22 mouse cellular contexts compared by ENCODE assay signal in genomic region chrX:156947093-156947492, GRCm38 (mm10).
DNase-seq lines count a peak whose midpoint lies in the region; ATAC-seq and TF ChIP-seq lines count a peak whose summit lies in the region.
"Had no signal": no experiment of that assay in that cellular context is flagged by ENCODE, and none has a peak within 500 bp of the region (broad histone marks: within the 10 kb centered on the region; RNA-seq: fewer than 3 reads in every experiment).

No protein-coding gene starts in this region.

- H3K79me3 ChIP-seq in C2C12 (ENCODE audit: low read depth) = no peaks in the 10 kb centered on the region

- 86% methylated on average over 1 of the region's 1 CpGs for WGBS in midbrain, embryonic 13.5 days
- 94% methylated on average over 1 of the region's 1 CpGs for WGBS in hindbrain, embryonic 12.5 days
- 100% methylated on average over 1 of the region's 1 CpGs for WGBS in midbrain, embryonic 15.5 days

- H3ac ChIP-seq in C2C12 (ENCODE audit: control insufficient read depth, insufficient read length, low read depth) = no peak overlapping the region
- no peak overlapping the region for H3ac ChIP-seq in myocyte (ENCODE audit: control insufficient read depth, insufficient read length)

- TF ChIP-seq CTCF in C2C12 (IDR thresholded peaks at IDR 0.05; ENCODE audit: control insufficient read depth, insufficient read depth, insufficient read length) = no peak

- H3K9me3 ChIP-seq in midbrain, embryonic 13.5 days = no peaks in the 10 kb centered on the region
- H3K9me3 ChIP-seq in hindbrain, embryonic 12.5 days (replicated peaks) = no peaks in the 10 kb centered on the region
- H3K9me3 ChIP-seq in midbrain, embryonic 15.5 days = no peaks in the 10 kb centered on the region
- H3K9me3 ChIP-seq: embryonic facial prominence, embryonic 13.5 days; embryonic facial prominence, embryonic 15.5 days; forebrain, embryonic 13.5 days; forebrain, embryonic 15.5 days had no signal

- no peak overlapping the region for H3K4me2 ChIP-seq in myocyte (ENCODE audit: low read depth)
- H3K4me2 ChIP-seq in midbrain, embryonic 13.5 days (replicated peaks) = no peak overlapping the region
- H3K4me2 ChIP-seq in hindbrain, embryonic 12.5 days (replicated peaks) = no peak overlapping the region
- H3K4me2 ChIP-seq in midbrain, embryonic 15.5 days = no peak overlapping the region
- H3K4me2 ChIP-seq: embryonic facial prominence, embryonic 13.5 days; embryonic facial prominence, embryonic 15.5 days; forebrain, embryonic 13.5 days; forebrain, embryonic 15.5 days had no signal

- TF ChIP-seq POLR2A in myocyte (IDR thresholded peaks at IDR 0.05; ENCODE audit: insufficient read length, low read depth) = no peak

- no peak overlapping the region for H3K4me3 ChIP-seq in C2C12 (ENCODE audit: insufficient read depth, poor library complexity, severe bottlenecking)
- H3K4me3 ChIP-seq in myocyte = no peak overlapping the region
- H3K4me3 ChIP-seq in midbrain, embryonic 13.5 days (replicated peaks) = no peak overlapping the region
- H3K4me3 ChIP-seq in hindbrain, embryonic 12.5 days = no peak overlapping the region
- no peak overlapping the region for H3K4me3 ChIP-seq in midbrain, embryonic 15.5 days
- H3K4me3 ChIP-seq: embryonic facial prominence, embryonic 13.5 days; embryonic facial prominence, embryonic 15.5 days; forebrain, embryonic 13.5 days; forebrain, embryonic 15.5 days had no signal

- H3K79me2 ChIP-seq in C2C12 (ENCODE audit: control insufficient read depth, insufficient read depth) = no peaks in the 10 kb centered on the region
- no peaks in the 10 kb centered on the region for H3K79me2 ChIP-seq in myocyte (ENCODE audit: control insufficient read depth, insufficient read depth)

- no peaks in the 10 kb centered on the region for H3K4me1 ChIP-seq in midbrain, embryonic 13.5 days (replicated peaks)
- no peaks in the 10 kb centered on the region for H3K4me1 ChIP-seq in hindbrain, embryonic 12.5 days
- no peaks in the 10 kb centered on the region for H3K4me1 ChIP-seq in midbrain, embryonic 15.5 days
- H3K4me1 ChIP-seq: embryonic facial prominence, embryonic 13.5 days; embryonic facial prominence, embryonic 15.5 days; forebrain, embryonic 13.5 days; forebrain, embryonic 15.5 days had no signal

- no peak overlapping the region for H3K27ac ChIP-seq in midbrain, embryonic 13.5 days
- H3K27ac ChIP-seq in hindbrain, embryonic 12.5 days = no peak overlapping the region
- H3K27ac ChIP-seq in midbrain, embryonic 15.5 days = no peak overlapping the region
- H3K27ac ChIP-seq: embryonic facial prominence, embryonic 13.5 days; embryonic facial prominence, embryonic 15.5 days; forebrain, embryonic 13.5 days; forebrain, embryonic 15.5 days had no signal

- H3K27me3 ChIP-seq in C2C12 (ENCODE audit: control insufficient read depth, insufficient read depth, insufficient read length) (no peaks in the 10 kb centered on the region), myocyte (ENCODE audit: control insufficient read depth, insufficient read depth, insufficient read length) (no peaks in the 10 kb centered on the region)
- no peaks in the 10 kb centered on the region for H3K27me3 ChIP-seq in midbrain, embryonic 13.5 days
- no peaks in the 10 kb centered on the region for H3K27me3 ChIP-seq in hindbrain, embryonic 12.5 days
- no peaks in the 10 kb centered on the region for H3K27me3 ChIP-seq in midbrain, embryonic 15.5 days (replicated peaks)
- H3K27me3 ChIP-seq: embryonic facial prominence, embryonic 13.5 days; embryonic facial prominence, embryonic 15.5 days; forebrain, embryonic 13.5 days; forebrain, embryonic 15.5 days had no signal

- H3K9ac ChIP-seq in midbrain, embryonic 13.5 days (replicated peaks) = no peak overlapping the region
- H3K9ac ChIP-seq in hindbrain, embryonic 12.5 days = no peak overlapping the region
- no peak overlapping the region for H3K9ac ChIP-seq in midbrain, embryonic 15.5 days
- H3K9ac ChIP-seq: embryonic facial prominence, embryonic 13.5 days; embryonic facial prominence, embryonic 15.5 days; forebrain, embryonic 13.5 days; forebrain, embryonic 15.5 days; forebrain, postnatal 0 days had no signal

- no peak for ATAC-seq in midbrain, embryonic 13.5 days
- no peak for ATAC-seq in hindbrain, embryonic 12.5 days (ENCODE audit: low FRiP score)
- ATAC-seq in midbrain, embryonic 15.5 days (replicated peaks) = no peak
- ATAC-seq: forebrain, embryonic 13.5 days; forebrain, embryonic 15.5 days; forebrain, postnatal 0 days had no signal

- peak; percentile 15 for DNase-seq in NIH3T3 (ENCODE audit: low read depth)
- DNase-seq: adrenal gland, adult 2 months; adrenal gland, postnatal 10 days; adrenal gland, postnatal 25 days; B cell, adult 2 months; cerebellum, adult 11 months; cerebellum, adult 18-20 months; cerebellum, adult 8-10 months; cerebellum, adult 9-11 months; cerebellum, postnatal 14 days; cerebellum, postnatal 36 days; embryo, embryonic 11 days; forebrain, postnatal 0 days had no signal

- H3K36me3 ChIP-seq in C2C12 (ENCODE audit: control insufficient read depth, insufficient read depth) (no peaks in the 10 kb centered on the region), myocyte (ENCODE audit: control insufficient read depth, insufficient read depth) (no peaks in the 10 kb centered on the region)
- no peaks in the 10 kb centered on the region for H3K36me3 ChIP-seq in midbrain, embryonic 13.5 days
- no peaks in the 10 kb centered on the region for H3K36me3 ChIP-seq in hindbrain, embryonic 12.5 days
- H3K36me3 ChIP-seq in midbrain, embryonic 15.5 days (replicated peaks) = no peaks in the 10 kb centered on the region
- H3K36me3 ChIP-seq: embryonic facial prominence, embryonic 13.5 days; embryonic facial prominence, embryonic 15.5 days; forebrain, embryonic 15.5 days had no signal

TF ChIP-seq in C2C12, 6 proteins besides CTCF, POLR2A, EP300 and RAD21:
- peak; percentile 45 for TF ChIP-seq CEBPB (IDR thresholded peaks at IDR 0.05; ENCODE audit: low read depth)
- TF ChIP-seq MYOG (IDR thresholded peaks at IDR 0.05; ENCODE audit: control insufficient read depth, extremely low read depth, insufficient read length) = no peak
- no peak for TF ChIP-seq FOSL1 (IDR thresholded peaks at IDR 0.05; ENCODE audit: insufficient read depth, low read length, poor library complexity, severe bottlenecking)

TF ChIP-seq in myocyte, 11 proteins besides CTCF, POLR2A, EP300 and RAD21:
- TF ChIP-seq SRF (IDR thresholded peaks at IDR 0.05; ENCODE audit: control insufficient read depth, insufficient read length, low read depth) (no peak), CEBPB (IDR thresholded peaks at IDR 0.05; ENCODE audit: insufficient read depth, poor library complexity, severe bottlenecking) (peak; percentile 88)
